Mouse (Mus musculus) megakaryocyte progenitor cell, adult 5-6 weeks (primary cell): ENCODE results near the gene Ctnnbip1. TPM values are rescaled to one million over a fixed set of nuclear protein-coding genes. Genes with fewer than 3 reads are reported as not detected.
A peak's percentile ranks its signal among the peaks of the same experiment; 100 is the strongest.

ENCODE experiments used
- ATAC-seq: replicated peaks from 2 replicates; pipeline ENCODE4 v1.8.0; 2016; ENCODE audit warnings: mild to moderate bottlenecking, moderate TSS enrichment, inconsistent platforms; ENCODE audit not compliant: poor library complexity
- total RNA-seq, 2 experiments: library from RNA; stranded (forward) in 1 of 2; stranded (reverse) in 1 of 2; fragments of 157-497, 149-512 nt in 1 of 2; fragments of 200-1000 nt in 1 of 2; gene quantifications; 2 replicates each; pipeline versions ENCODE4 v1.2.3 to v1.2.4; 2015 to 2017

Gene Ctnnbip1
- 2.2 and 3.4 TPM in 2 replicates for total RNA-seq (2015)
- 1.6 and 3.4 TPM in 2 replicates for total RNA-seq (2017)

GRCm38 (mm10) chr4:149517868-149518340, at the start of gene Ctnnbip1:
Gene Ctnnbip1 (plus strand): TSS chr4:149518236.
- ATAC-seq: peak; percentile 98

GRCm38 (mm10) chr4:149469557-149469956, 48.5 kb upstream of the Ctnnbip1 start:
- no peak for ATAC-seq

GRCm38 (mm10) chr4:149475096-149475495, 42.9 kb upstream of the Ctnnbip1 start:
- no peak for ATAC-seq

- ATAC-seq: no peak
These were observed 41.0 kb upstream of the Ctnnbip1 start, which contains the start of gene Tmem274 for GRCm38 (mm10) chr4:149477078-149477477. Gene Tmem274 (plus strand): TSS chr4:149477378.

GRCm38 (mm10) chr4:149484566-149484965, 33.5 kb upstream of the Ctnnbip1 start:
- ATAC-seq: no peak

- ATAC-seq: peak; percentile 100
These were observed 32.8 kb upstream of the Ctnnbip1 start, which contains the start of the genes Nmnat1 and Lzic for GRCm38 (mm10) chr4:149485053-149485824. Gene Nmnat1 (minus strand): TSS chr4:149485202. Gene Lzic (plus strand): TSS chr4:149485229.

GRCm38 (mm10) chr4:149485825-149486206, 32.2 kb upstream of the Ctnnbip1 start:
- peak; percentile 54; the same call in 1 of the 2 replicates for ATAC-seq

- ATAC-seq: no peak
These were observed 30.3 kb upstream of the Ctnnbip1 start for GRCm38 (mm10) chr4:149487729-149488128.

GRCm38 (mm10) chr4:149489415-149490240, 28.4 kb upstream of the Ctnnbip1 start:
- no peak for ATAC-seq

- ATAC-seq: peak; percentile 70
These were observed 26.9 kb upstream of the Ctnnbip1 start for GRCm38 (mm10) chr4:149491151-149491550.

- ATAC-seq: no peak
These were observed 21.4 kb upstream of the Ctnnbip1 start for GRCm38 (mm10) chr4:149496612-149497011.

GRCm38 (mm10) chr4:149498901-149499300, 19.1 kb upstream of the Ctnnbip1 start:
- no peak for ATAC-seq

GRCm38 (mm10) chr4:149499790-149500189, 18.2 kb upstream of the Ctnnbip1 start:
- ATAC-seq: 0 out of 2 replicates have a peak, but pooled peaks have one; percentile 23

GRCm38 (mm10) chr4:149504363-149504762, 13.7 kb upstream of the Ctnnbip1 start:
- ATAC-seq: no peak

GRCm38 (mm10) chr4:149504858-149505257, 13.2 kb upstream of the Ctnnbip1 start:
- ATAC-seq: peak; percentile 77

GRCm38 (mm10) chr4:149505261-149505967, 12.6 kb upstream of the Ctnnbip1 start:
- no peak for ATAC-seq

- no peak for ATAC-seq
These were observed 11.1 kb upstream of the Ctnnbip1 start for GRCm38 (mm10) chr4:149506904-149507303.

GRCm38 (mm10) chr4:149511221-149511646, 6.8 kb upstream of the Ctnnbip1 start:
- ATAC-seq: peak; percentile 26; the same call in 1 of the 2 replicates

- no peak for ATAC-seq
These were observed 6.0 kb upstream of the Ctnnbip1 start for GRCm38 (mm10) chr4:149512072-149512471.

- no peak for ATAC-seq
These were observed 2.3 kb upstream of the Ctnnbip1 start for GRCm38 (mm10) chr4:149515706-149516105.
